Mouse (Mus musculus): ENCODE measurements at regions not wholly inside any gene's neighbourhood (a gene's known extent, or its start where the extent isn't known, plus 50 kb on each side); places are given as distances from the start of the nearest gene placed in this dataset.
"Not testable (repeated sequence)": the region's sequence is repeated elsewhere in the genome, so short reads cannot be mapped to it uniquely, and the experiment has no call there.

GRCm38 (mm10) chr12:114544931-114545330 lies 1001.2 kb downstream of the Adam6a start:
- ATAC-seq (replicated peaks; ENCODE audit: insufficient number of reproducible peaks, low FRiP score, low TSS enrichment, poor library complexity, severe bottlenecking): not testable (repeated sequence)

- no peak for ATAC-seq (replicated peaks; ENCODE audit: insufficient number of reproducible peaks, low FRiP score, low TSS enrichment, poor library complexity, severe bottlenecking)
These were observed 1018.7 kb downstream of the Adam6a start for GRCm38 (mm10) chr12:114562440-114562839.

DNA sequence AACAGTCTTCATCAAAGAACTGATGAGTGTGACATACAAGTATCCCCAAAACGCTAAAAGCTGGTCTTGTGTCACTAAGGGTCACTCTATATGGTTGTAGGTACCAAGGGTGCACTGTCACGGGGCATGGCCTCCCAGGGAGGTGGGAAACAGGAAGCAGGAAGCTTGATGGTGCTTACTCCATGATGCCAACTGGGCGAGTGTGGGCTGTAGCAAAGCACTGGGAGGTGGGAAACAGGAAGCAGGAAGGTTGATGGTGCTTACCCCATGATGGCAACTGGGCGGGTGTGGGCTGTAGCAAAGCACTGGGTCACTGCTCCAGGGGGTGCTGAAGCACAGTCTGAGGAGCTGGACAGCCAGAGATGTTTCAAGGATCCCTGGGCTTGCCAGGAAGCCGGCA lies 1019.3 kb downstream of the Adam6a start:
- peak; percentile 22; the same call in 1 of the 2 replicates for ATAC-seq (replicated peaks; ENCODE audit: insufficient number of reproducible peaks, low FRiP score, low TSS enrichment, poor library complexity, severe bottlenecking)

- no peak for ATAC-seq (replicated peaks; ENCODE audit: insufficient number of reproducible peaks, low FRiP score, low TSS enrichment, poor library complexity, severe bottlenecking)
These were observed 1020.0 kb downstream of the Adam6a start for GRCm38 (mm10) chr12:114563683-114564082.

- ATAC-seq (replicated peaks; ENCODE audit: insufficient number of reproducible peaks, low FRiP score, low TSS enrichment, poor library complexity, severe bottlenecking): no peak
These were observed 1020.6 kb downstream of the Adam6a start for GRCm38 (mm10) chr12:114564329-114564728.

DNA sequence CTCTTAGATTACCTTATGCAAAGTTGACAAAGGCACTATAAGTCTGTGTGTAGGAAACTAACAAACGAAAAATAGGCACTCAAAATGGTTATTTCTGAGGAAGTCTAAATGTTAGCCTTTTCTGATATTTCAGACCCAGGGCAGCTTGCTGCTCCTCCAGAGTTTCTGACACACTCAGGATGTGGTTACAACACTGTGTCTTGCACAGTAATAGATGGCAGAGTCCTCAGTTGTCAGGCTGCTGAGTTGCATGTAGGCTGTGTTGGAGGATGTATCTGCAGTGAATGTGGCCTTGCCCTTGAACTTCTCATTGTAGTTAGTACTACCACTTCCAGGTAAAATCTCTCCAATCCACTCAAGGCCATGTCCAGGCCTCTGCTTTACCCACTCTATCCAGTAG lies 1039.7 kb downstream of the Adam6a start:
- no peak for ATAC-seq (replicated peaks; ENCODE audit: insufficient number of reproducible peaks, low FRiP score, low TSS enrichment, poor library complexity, severe bottlenecking)

DNA sequence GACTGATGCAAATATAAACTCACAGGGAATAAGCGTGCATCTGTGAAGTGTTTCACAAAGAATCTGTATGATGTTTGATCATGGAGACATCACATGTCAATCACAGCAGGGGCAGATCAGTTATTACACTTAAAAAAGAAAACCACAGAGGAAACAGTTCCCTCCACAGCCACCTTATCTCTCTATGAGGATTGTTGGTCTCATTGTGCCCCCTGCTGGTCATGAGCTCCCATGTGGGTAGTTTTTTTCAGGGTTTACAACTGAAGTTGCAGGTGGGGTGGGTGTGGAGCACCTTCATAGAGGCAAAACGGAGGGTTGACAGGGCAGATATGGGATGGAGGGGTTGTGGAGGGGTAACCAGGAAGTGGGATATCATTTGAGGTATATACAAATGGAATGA lies 1043.5 kb downstream of the Adam6a start:
- ATAC-seq (replicated peaks; ENCODE audit: insufficient number of reproducible peaks, low FRiP score, low TSS enrichment, poor library complexity, severe bottlenecking): no peak

GRCm38 (mm10) chr12:114597672-114598071 lies 1054.0 kb downstream of the Adam6a start:
- ATAC-seq (replicated peaks; ENCODE audit: insufficient number of reproducible peaks, low FRiP score, low TSS enrichment, poor library complexity, severe bottlenecking): 0 out of 2 replicates have a peak, but pooled peaks have one; percentile 27

DNA sequence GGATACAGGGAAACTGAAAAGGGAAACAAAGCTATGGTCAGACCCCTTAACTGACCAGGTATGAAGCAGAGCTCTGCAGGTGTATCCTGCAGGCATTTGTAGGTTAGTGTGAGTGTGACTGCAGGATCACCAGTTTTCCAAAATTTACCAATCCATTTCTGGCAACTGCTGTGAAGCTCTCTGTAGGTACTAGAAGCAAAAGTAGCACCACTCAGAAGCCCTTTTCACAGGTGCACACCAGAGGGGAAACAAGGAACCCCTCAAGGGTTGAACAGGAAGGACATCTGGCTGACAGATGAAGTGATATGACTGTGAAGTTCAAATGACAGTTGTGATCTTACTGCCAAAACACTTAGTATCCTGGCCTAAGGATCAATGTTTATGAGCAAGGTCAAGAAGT lies 1065.5 kb downstream of the Adam6a start:
- no peak for ATAC-seq (replicated peaks; ENCODE audit: insufficient number of reproducible peaks, low FRiP score, low TSS enrichment, poor library complexity, severe bottlenecking)

DNA sequence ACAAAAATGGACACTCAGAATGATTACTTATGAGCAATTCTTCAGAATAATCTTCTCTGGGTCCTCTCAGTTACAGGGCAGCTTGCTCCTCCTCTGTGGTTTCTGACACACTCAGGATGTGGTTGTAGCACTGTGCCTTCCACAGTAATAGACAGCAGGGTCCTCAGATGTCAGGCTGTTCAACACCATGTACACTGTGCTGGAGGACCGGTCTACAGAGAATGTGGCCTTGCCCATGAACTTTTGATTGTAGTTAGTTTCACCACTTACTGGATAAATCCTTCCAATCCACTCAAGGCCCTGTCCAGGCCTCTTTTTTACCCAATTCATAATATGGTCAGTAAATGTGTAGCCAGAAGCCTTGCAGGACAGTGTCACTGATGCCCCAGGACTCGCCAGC lies 1068.4 kb downstream of the Adam6a start:
- peak; percentile 73 for ATAC-seq (replicated peaks; ENCODE audit: insufficient number of reproducible peaks, low FRiP score, low TSS enrichment, poor library complexity, severe bottlenecking)

GRCm38 (mm10) chr12:114615179-114615578 lies 1071.5 kb downstream of the Adam6a start:
- no peak for ATAC-seq (replicated peaks; ENCODE audit: insufficient number of reproducible peaks, low FRiP score, low TSS enrichment, poor library complexity, severe bottlenecking)

- no peak for ATAC-seq (replicated peaks; ENCODE audit: insufficient number of reproducible peaks, low FRiP score, low TSS enrichment, poor library complexity, severe bottlenecking)
These were observed 1072.0 kb downstream of the Adam6a start for GRCm38 (mm10) chr12:114615712-114616111.

DNA sequence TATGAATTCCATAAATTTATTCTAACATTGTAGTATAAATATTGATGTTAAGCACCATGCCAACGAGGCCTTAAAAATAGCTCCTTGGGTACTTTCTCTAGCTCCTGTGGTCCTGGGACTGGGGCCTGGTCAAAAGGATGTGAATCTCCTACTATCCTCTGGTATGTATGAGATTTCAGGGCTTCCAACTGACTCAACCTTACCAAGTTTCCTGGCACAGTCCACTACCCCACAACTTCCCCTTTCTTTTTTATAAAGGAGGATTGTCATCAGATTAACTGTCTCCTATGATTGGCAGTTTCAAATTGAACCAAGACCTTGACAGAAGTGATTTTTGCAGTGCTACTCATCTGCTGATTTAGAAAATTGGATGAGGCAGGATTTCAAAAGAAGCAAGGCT lies 1097.4 kb downstream of the Adam6a start:
- ATAC-seq (replicated peaks; ENCODE audit: insufficient number of reproducible peaks, low FRiP score, low TSS enrichment, poor library complexity, severe bottlenecking): no peak

- ATAC-seq (replicated peaks; ENCODE audit: insufficient number of reproducible peaks, low FRiP score, low TSS enrichment, poor library complexity, severe bottlenecking): no peak
These were observed 1102.7 kb downstream of the Adam6a start for GRCm38 (mm10) chr12:114646372-114646771.

DNA sequence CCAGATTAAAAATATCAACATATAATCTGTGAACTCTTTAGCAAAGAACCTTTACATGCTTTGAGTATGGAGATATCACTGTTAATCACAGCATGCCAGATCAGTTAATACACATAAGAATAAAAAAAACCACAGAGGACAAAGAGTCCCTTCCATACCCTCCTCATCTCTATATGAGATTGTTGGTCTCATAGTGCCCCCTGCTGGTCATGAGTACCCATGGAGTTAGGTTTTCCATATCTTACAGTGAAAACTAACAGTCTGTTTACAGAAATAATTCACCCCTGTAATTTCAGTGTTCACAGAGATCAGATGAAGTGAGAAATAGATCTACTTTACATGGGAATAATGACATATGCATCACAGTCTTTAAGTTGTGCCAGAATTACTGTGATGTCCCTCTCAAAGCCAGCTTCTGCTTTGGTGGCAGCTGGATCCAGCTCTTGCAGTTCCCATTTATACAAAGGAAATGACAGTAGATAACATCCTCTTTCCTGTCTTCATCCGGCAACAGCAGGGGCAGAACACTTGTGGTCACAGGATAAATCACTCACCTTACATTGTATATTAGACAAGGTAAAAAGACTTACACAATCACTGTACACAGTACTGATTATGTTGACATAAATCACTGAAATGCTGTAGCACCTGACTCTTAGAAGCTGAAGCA lies 1106.9 kb downstream of the Adam6a start:
- not testable (repeated sequence) for ATAC-seq (replicated peaks; ENCODE audit: insufficient number of reproducible peaks, low FRiP score, low TSS enrichment, poor library complexity, severe bottlenecking)

DNA sequence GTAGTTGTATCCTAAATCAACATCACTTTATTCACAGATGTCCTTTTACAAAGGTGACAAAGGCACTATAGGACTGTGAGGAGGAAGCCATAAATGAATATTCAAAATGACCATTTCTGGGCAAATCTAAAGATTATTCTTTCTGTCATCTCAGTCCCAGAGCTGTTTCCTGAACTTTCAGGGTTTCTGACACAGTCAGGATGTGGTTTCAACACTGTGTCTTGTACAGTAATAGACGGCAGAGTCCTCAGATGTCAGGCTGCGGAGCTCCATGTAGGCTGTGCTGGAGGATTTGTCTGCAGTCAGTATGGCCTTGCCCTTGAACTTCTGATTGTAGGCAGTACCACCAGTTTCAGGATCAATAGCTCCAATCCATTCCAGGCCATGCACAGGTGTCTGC lies 1113.4 kb downstream of the Adam6a start:
- not testable (repeated sequence) for ATAC-seq (replicated peaks; ENCODE audit: insufficient number of reproducible peaks, low FRiP score, low TSS enrichment, poor library complexity, severe bottlenecking)

Measured in monocyte, adult 5-6 weeks (primary cell).